Mouse (Mus musculus): ENCODE data around the gene Tax1bp1.
"Not testable (repeated sequence)": the region's sequence is repeated elsewhere in the genome, so short reads cannot be mapped to it uniquely, and the experiment has no call there.

Tax1bp1 gene

GRCm38 (mm10) chr6:52713104-52713896 lies at the start of gene Tax1bp1:
Tax1bp1 (plus strand) TSS chr6:52713729.
- peak; percentile 86 for DNase-seq (ENCODE audit: low spot score)

GRCm38 (mm10) chr6:52667641-52668040 lies 45.9 kb upstream of the Tax1bp1 start:
- no peak for DNase-seq (ENCODE audit: low spot score)

- not testable (repeated sequence) for DNase-seq (ENCODE audit: low spot score)
Observed at GRCm38 (mm10) chr6:52669878-52670277, 43.7 kb upstream of the Tax1bp1 start.

GRCm38 (mm10) chr6:52671791-52672190 lies 41.7 kb upstream of the Tax1bp1 start:
- no peak for DNase-seq (ENCODE audit: low spot score)

- DNase-seq (ENCODE audit: low spot score): no peak
Observed at GRCm38 (mm10) chr6:52672539-52672938, 41.0 kb upstream of the Tax1bp1 start.

- DNase-seq (ENCODE audit: low spot score): no peak
Observed at GRCm38 (mm10) chr6:52673706-52674105, 39.8 kb upstream of the Tax1bp1 start.

- no peak for DNase-seq (ENCODE audit: low spot score)
Observed at GRCm38 (mm10) chr6:52674541-52674940, 39.0 kb upstream of the Tax1bp1 start.

- DNase-seq (ENCODE audit: low spot score): no peak
Observed at GRCm38 (mm10) chr6:52675222-52675921, 38.2 kb upstream of the Tax1bp1 start.

GRCm38 (mm10) chr6:52677534-52677933 lies 36.0 kb upstream of the Tax1bp1 start:
- not testable (repeated sequence) for DNase-seq (ENCODE audit: low spot score)

GRCm38 (mm10) chr6:52679565-52679964 lies 34.0 kb upstream of the Tax1bp1 start:
- no peak for DNase-seq (ENCODE audit: low spot score)

GRCm38 (mm10) chr6:52680458-52681032 lies 33.0 kb upstream of the Tax1bp1 start:
- no peak for DNase-seq (ENCODE audit: low spot score)

- DNase-seq (ENCODE audit: low spot score): no peak
Observed at GRCm38 (mm10) chr6:52681847-52682485, 31.6 kb upstream of the Tax1bp1 start.

GRCm38 (mm10) chr6:52682607-52683006 lies 30.9 kb upstream of the Tax1bp1 start:
- no peak for DNase-seq (ENCODE audit: low spot score)

GRCm38 (mm10) chr6:52686901-52687500 lies 26.5 kb upstream of the Tax1bp1 start:
- DNase-seq (ENCODE audit: low spot score): no peak

- DNase-seq (ENCODE audit: low spot score): no peak
Observed at GRCm38 (mm10) chr6:52690365-52690764, 23.2 kb upstream of the Tax1bp1 start.

GRCm38 (mm10) chr6:52691800-52692199 lies 21.7 kb upstream of the Tax1bp1 start:
- DNase-seq (ENCODE audit: low spot score): no peak

GRCm38 (mm10) chr6:52692451-52693063 lies 21.0 kb upstream of the Tax1bp1 start:
- DNase-seq (ENCODE audit: low spot score): no peak

- no peak for DNase-seq (ENCODE audit: low spot score)
Observed at GRCm38 (mm10) chr6:52697964-52698535, 15.5 kb upstream of the Tax1bp1 start.

- DNase-seq (ENCODE audit: low spot score): no peak
Observed at GRCm38 (mm10) chr6:52699050-52699449, 14.5 kb upstream of the Tax1bp1 start.

GRCm38 (mm10) chr6:52699899-52700298 lies 13.6 kb upstream of the Tax1bp1 start:
- DNase-seq (ENCODE audit: low spot score): no peak

GRCm38 (mm10) chr6:52703263-52703662 lies 10.3 kb upstream of the Tax1bp1 start:
- DNase-seq (ENCODE audit: low spot score): no peak

Measured in ovary, postnatal 10 days (tissue).